Mouse (Mus musculus): ENCODE results near the gene Irf9. TPM values are rescaled to one million over a fixed set of nuclear protein-coding genes. Genes with fewer than 3 reads are reported as not detected.
A peak's percentile ranks its signal among the peaks of the same experiment; 100 is the strongest.

Gene Irf9
- polyA plus RNA-seq (2011; ENCODE audit: insufficient read depth, insufficient read length, low read depth, missing spikeins) = 9.6 and 10.9 TPM in 2 replicates

- Histone ChIP-seq H3K27ac (ENCODE audit: insufficient read depth, low read length) (peak within 1 kb of the TSS; percentile 88), H3K4me3 (ENCODE audit: low read depth, low read length) (peak within 1 kb of the TSS; percentile 46), H3K36me3 (ENCODE audit: control insufficient read depth, insufficient read depth, low read length, poor library complexity, severe bottlenecking) (peaks cover 31% of the 10 kb centered on the region), H3K4me1 (ENCODE audit: control insufficient read depth, insufficient read depth, low read length) (peaks cover 4% of the 10 kb centered on the region), H3K9ac (ENCODE audit: low read depth, poor library complexity, severe bottlenecking) (peak within 1 kb of the TSS; percentile 24; the same call in 1 of the 2 replicates), H3K27me3 (ENCODE audit: control insufficient read depth, insufficient read depth, low read length, poor library complexity, severe bottlenecking) (no peaks in the 10 kb centered on the region), H3K9me3 (replicated peaks; ENCODE audit: control insufficient read depth, insufficient read depth, low read length, poor library complexity, severe bottlenecking) (no peaks in the 10 kb centered on the region)
- TF ChIP-seq EP300 (IDR thresholded peaks at IDR 0.05; ENCODE audit: insufficient read depth, low read depth, low read length) (no peak), POLR2A (IDR thresholded peaks at IDR 0.05; ENCODE audit: insufficient read depth, low read length) (no peak), CTCF (IDR thresholded peaks at IDR 0.05; ENCODE audit: low read depth, low read length) (no peak)
Measured at GRCm38 (mm10) chr14:55603271-55603632, at the start of gene Irf9. Irf9 (plus strand) TSS chr14:55603571.

GRCm38 (mm10) chr14:55554635-55555034, 48.7 kb upstream of the Irf9 start:
- TF ChIP-seq EP300 (IDR thresholded peaks at IDR 0.05; ENCODE audit: insufficient read depth, low read depth, low read length) = no peak
- TF ChIP-seq POLR2A (IDR thresholded peaks at IDR 0.05; ENCODE audit: insufficient read depth, low read length) = no peak
- TF ChIP-seq CTCF (IDR thresholded peaks at IDR 0.05; ENCODE audit: low read depth, low read length) = no peak
- no peaks in the 10 kb centered on the region for H3K9me3 ChIP-seq (replicated peaks; ENCODE audit: control insufficient read depth, insufficient read depth, low read length, poor library complexity, severe bottlenecking)
- H3K27ac ChIP-seq (ENCODE audit: insufficient read depth, low read length) = no peak overlapping the region
- peaks cover 2% of the 10 kb centered on the region for H3K36me3 ChIP-seq (ENCODE audit: control insufficient read depth, insufficient read depth, low read length, poor library complexity, severe bottlenecking)
- H3K9ac ChIP-seq (ENCODE audit: low read depth, poor library complexity, severe bottlenecking) = no peak overlapping the region
- peaks cover 1% of the 10 kb centered on the region for H3K4me1 ChIP-seq (ENCODE audit: control insufficient read depth, insufficient read depth, low read length)
- H3K4me3 ChIP-seq (ENCODE audit: low read depth, low read length) = no peak overlapping the region
- H3K27me3 ChIP-seq (ENCODE audit: control insufficient read depth, insufficient read depth, low read length, poor library complexity, severe bottlenecking) = no peaks in the 10 kb centered on the region

- no peaks in the 10 kb centered on the region for H3K9me3 ChIP-seq (replicated peaks; ENCODE audit: control insufficient read depth, insufficient read depth, low read length, poor library complexity, severe bottlenecking)
- TF ChIP-seq EP300 (IDR thresholded peaks at IDR 0.05; ENCODE audit: insufficient read depth, low read depth, low read length) (no peak), CTCF (IDR thresholded peaks at IDR 0.05; ENCODE audit: low read depth, low read length) (no peak), POLR2A (IDR thresholded peaks at IDR 0.05; ENCODE audit: insufficient read depth, low read length) (no peak)
- H3K27me3 ChIP-seq (ENCODE audit: control insufficient read depth, insufficient read depth, low read length, poor library complexity, severe bottlenecking) = no peaks in the 10 kb centered on the region
- no peaks in the 10 kb centered on the region for H3K36me3 ChIP-seq (ENCODE audit: control insufficient read depth, insufficient read depth, low read length, poor library complexity, severe bottlenecking)
- no peak overlapping the region for H3K27ac ChIP-seq (ENCODE audit: insufficient read depth, low read length)
- H3K4me1 ChIP-seq (ENCODE audit: control insufficient read depth, insufficient read depth, low read length) = peaks cover 1% of the 10 kb centered on the region
- H3K4me3 ChIP-seq (ENCODE audit: low read depth, low read length) = no peak overlapping the region
- H3K9ac ChIP-seq (ENCODE audit: low read depth, poor library complexity, severe bottlenecking) = no peak overlapping the region
Measured at GRCm38 (mm10) chr14:55555788-55556187, 47.6 kb upstream of the Irf9 start.

- TF ChIP-seq POLR2A (IDR thresholded peaks at IDR 0.05; ENCODE audit: insufficient read depth, low read length) (no peak), CTCF (IDR thresholded peaks at IDR 0.05; ENCODE audit: low read depth, low read length) (peak; percentile 91), EP300 (IDR thresholded peaks at IDR 0.05; ENCODE audit: insufficient read depth, low read depth, low read length) (0 out of 2 replicates have a peak, but pooled peaks have one; percentile 48)
- no peak overlapping the region for H3K27ac ChIP-seq (ENCODE audit: insufficient read depth, low read length)
- no peaks in the 10 kb centered on the region for H3K36me3 ChIP-seq (ENCODE audit: control insufficient read depth, insufficient read depth, low read length, poor library complexity, severe bottlenecking)
- H3K27me3 ChIP-seq (ENCODE audit: control insufficient read depth, insufficient read depth, low read length, poor library complexity, severe bottlenecking) = no peaks in the 10 kb centered on the region
- peaks cover 1% of the 10 kb centered on the region for H3K4me1 ChIP-seq (ENCODE audit: control insufficient read depth, insufficient read depth, low read length)
- no peaks in the 10 kb centered on the region for H3K9me3 ChIP-seq (replicated peaks; ENCODE audit: control insufficient read depth, insufficient read depth, low read length, poor library complexity, severe bottlenecking)
- no peak overlapping the region for H3K4me3 ChIP-seq (ENCODE audit: low read depth, low read length)
- no peak overlapping the region for H3K9ac ChIP-seq (ENCODE audit: low read depth, poor library complexity, severe bottlenecking)
Measured at GRCm38 (mm10) chr14:55557003-55557402, 46.4 kb upstream of the Irf9 start.

GRCm38 (mm10) chr14:55557587-55557986, 45.8 kb upstream of the Irf9 start:
- Histone ChIP-seq H3K27me3 (ENCODE audit: control insufficient read depth, insufficient read depth, low read length, poor library complexity, severe bottlenecking) (no peaks in the 10 kb centered on the region), H3K4me1 (ENCODE audit: control insufficient read depth, insufficient read depth, low read length) (peaks cover 1% of the 10 kb centered on the region), H3K4me3 (ENCODE audit: low read depth, low read length) (no peak overlapping the region), H3K9me3 (replicated peaks; ENCODE audit: control insufficient read depth, insufficient read depth, low read length, poor library complexity, severe bottlenecking) (no peaks in the 10 kb centered on the region), H3K9ac (ENCODE audit: low read depth, poor library complexity, severe bottlenecking) (no peak overlapping the region), H3K27ac (ENCODE audit: insufficient read depth, low read length) (no peak overlapping the region), H3K36me3 (ENCODE audit: control insufficient read depth, insufficient read depth, low read length, poor library complexity, severe bottlenecking) (no peaks in the 10 kb centered on the region)
- no peak for TF ChIP-seq POLR2A (IDR thresholded peaks at IDR 0.05; ENCODE audit: insufficient read depth, low read length)
- TF ChIP-seq CTCF (IDR thresholded peaks at IDR 0.05; ENCODE audit: low read depth, low read length) = no peak
- TF ChIP-seq EP300 (IDR thresholded peaks at IDR 0.05; ENCODE audit: insufficient read depth, low read depth, low read length) = no peak

- H3K36me3 ChIP-seq (ENCODE audit: control insufficient read depth, insufficient read depth, low read length, poor library complexity, severe bottlenecking) = no peaks in the 10 kb centered on the region
- H3K9ac ChIP-seq (ENCODE audit: low read depth, poor library complexity, severe bottlenecking) = peak overlapping the region; percentile 38
- H3K27me3 ChIP-seq (ENCODE audit: control insufficient read depth, insufficient read depth, low read length, poor library complexity, severe bottlenecking) = no peaks in the 10 kb centered on the region
- no peaks in the 10 kb centered on the region for H3K9me3 ChIP-seq (replicated peaks; ENCODE audit: control insufficient read depth, insufficient read depth, low read length, poor library complexity, severe bottlenecking)
- H3K4me3 ChIP-seq (ENCODE audit: low read depth, low read length) = peak overlapping the region; percentile 22; the same call in 1 of the 2 replicates
- TF ChIP-seq CTCF (IDR thresholded peaks at IDR 0.05; ENCODE audit: low read depth, low read length) (no peak), EP300 (IDR thresholded peaks at IDR 0.05; ENCODE audit: insufficient read depth, low read depth, low read length) (no peak), POLR2A (IDR thresholded peaks at IDR 0.05; ENCODE audit: insufficient read depth, low read length) (no peak)
- no peak overlapping the region for H3K27ac ChIP-seq (ENCODE audit: insufficient read depth, low read length)
- peaks cover 1% of the 10 kb centered on the region for H3K4me1 ChIP-seq (ENCODE audit: control insufficient read depth, insufficient read depth, low read length)
Measured at GRCm38 (mm10) chr14:55558740-55559448, 44.5 kb upstream of the Irf9 start.

All from ES-Bruce4 (cell line).